Mouse (Mus musculus): ENCODE data around the gene Stk35.

GRCm38 (mm10) chr2:129879817-129880216 lies 79.5 kb downstream of the Stk35 start:
- TF ChIP-seq CTCF (IDR thresholded peaks at IDR 0.05; ENCODE audit: low read depth, low read length) (peak; percentile 55), POLR2A (IDR thresholded peaks at IDR 0.05; ENCODE audit: insufficient read depth, low read length) (no peak)

Data from ES-Bruce4 (cell line).